Mouse (Mus musculus): ENCODE data around the gene Prr5l. TPM values are rescaled to one million over a fixed set of nuclear protein-coding genes. Genes with fewer than 3 reads are reported as not detected.
A peak's percentile ranks its signal among the peaks of the same experiment; 100 is the strongest.
"Not testable (repeated sequence)": the region's sequence is repeated elsewhere in the genome, so short reads cannot be mapped to it uniquely, and the experiment has no call there.

Gene Prr5l
- total RNA-seq, 1 experiment from 2014 or later, result 5.1 TPM

- DNase-seq, result no peak
Observed at GRCm38 (mm10) chr2:101761898-101762297, 120.9 kb downstream of the Prr5l start.

GRCm38 (mm10) chr2:101759523-101760277 is 123.1 kb downstream of the Prr5l start:
- DNase-seq, result no peak

GRCm38 (mm10) chr2:101757806-101758205 is 125.0 kb downstream of the Prr5l start:
- DNase-seq, result no peak

- DNase-seq, result no peak
Observed at GRCm38 (mm10) chr2:101756069-101756753, 126.6 kb downstream of the Prr5l start.

- no peak for DNase-seq
Observed at GRCm38 (mm10) chr2:101754939-101755555, 127.8 kb downstream of the Prr5l start.

GRCm38 (mm10) chr2:101754428-101754827 is 128.4 kb downstream of the Prr5l start:
- DNase-seq, result no peak

GRCm38 (mm10) chr2:101752979-101753378 is 129.8 kb downstream of the Prr5l start:
- DNase-seq, result no peak

- DNase-seq, result peak; percentile 67
Observed at GRCm38 (mm10) chr2:101752402-101752801, 130.4 kb downstream of the Prr5l start.

GRCm38 (mm10) chr2:101751236-101751922 is 131.4 kb downstream of the Prr5l start:
- no peak for DNase-seq

GRCm38 (mm10) chr2:101746537-101746936 is 136.3 kb downstream of the Prr5l start:
- no peak for DNase-seq

- DNase-seq, result not testable (repeated sequence)
Observed at GRCm38 (mm10) chr2:101745656-101746055, 137.2 kb downstream of the Prr5l start.

GRCm38 (mm10) chr2:101742072-101742860 is 140.6 kb downstream of the Prr5l start:
- DNase-seq, result no peak

- no peak for DNase-seq
Observed at GRCm38 (mm10) chr2:101741653-101742052, 141.2 kb downstream of the Prr5l start.

- DNase-seq, result no peak
Observed at GRCm38 (mm10) chr2:101739914-101740313, 142.9 kb downstream of the Prr5l start.

- no peak for DNase-seq
Observed at GRCm38 (mm10) chr2:101733564-101733963, 149.3 kb downstream of the Prr5l start.

GRCm38 (mm10) chr2:101732777-101733210 is 150.0 kb downstream of the Prr5l start:
- DNase-seq, result no peak

- DNase-seq, result peak; percentile 51
Observed at GRCm38 (mm10) chr2:101730972-101731371, 151.9 kb downstream of the Prr5l start.

GRCm38 (mm10) chr2:101729472-101729871 is 153.4 kb downstream of the Prr5l start:
- no peak for DNase-seq

- no peak for DNase-seq
Observed at GRCm38 (mm10) chr2:101727787-101728186, 155.0 kb downstream of the Prr5l start.

GRCm38 (mm10) chr2:101723333-101723881 is 159.4 kb downstream of the Prr5l start:
- DNase-seq, result no peak

Data from adrenal gland, postnatal 14 days (tissue).